Mouse (Mus musculus): Measurements from ENCODE around the gene Asb2. TPM values are rescaled to one million over a fixed set of nuclear protein-coding genes. Genes with fewer than 3 reads are reported as not detected.

The Asb2 gene
- total and polyA plus RNA-seq, 2 experiments: 2.7 to 5.6 TPM

DNA sequence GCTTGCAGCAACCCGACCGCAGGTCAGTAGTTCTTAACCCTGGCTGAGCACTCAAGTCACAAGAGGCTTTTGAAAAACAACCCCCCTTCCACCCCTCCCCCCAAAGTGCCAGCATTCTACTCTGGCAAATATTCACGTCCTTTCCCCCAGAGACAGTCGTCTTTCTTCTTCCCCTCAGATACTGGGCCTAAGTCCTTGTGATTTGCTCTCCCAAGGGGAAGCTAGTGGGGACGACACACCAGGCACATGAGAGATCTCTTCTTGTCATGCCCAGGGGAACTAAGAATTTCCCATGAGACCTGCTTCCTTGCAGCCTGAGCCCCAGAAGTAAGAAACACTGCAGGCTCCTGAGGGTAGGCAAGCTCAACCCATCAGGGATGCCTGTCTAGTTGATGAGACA is 8.4 kb downstream of the Asb2 start:
- peak overlapping the region; percentile 92 for H3K27ac ChIP-seq (replicated peaks; ENCODE audit: insufficient read depth, low read depth, low read length)
- DNase-seq (ENCODE audit: extremely low read depth, low read depth, low spot score): peak; percentile 74
- H3K79me2 ChIP-seq (ENCODE audit: control insufficient read depth, insufficient read depth, low read length): no peaks in the 10 kb centered on the region
- TF ChIP-seq CTCF (IDR thresholded peaks at IDR 0.05; ENCODE audit: low read depth, low read length): no peak
- TF ChIP-seq POLR2A (IDR thresholded peaks at IDR 0.05; ENCODE audit: extremely low read depth, insufficient read depth, low read length): no peak
- no peaks in the 10 kb centered on the region for H3K27me3 ChIP-seq (ENCODE audit: control insufficient read depth, insufficient read depth, low read length)
- H3K36me3 ChIP-seq (ENCODE audit: control insufficient read depth, insufficient read depth, low read length): no peaks in the 10 kb centered on the region
- H3K4me3 ChIP-seq (ENCODE audit: insufficient read depth, low read depth, low read length): no peak overlapping the region
- 15% methylated on average over 5 of the region's 5 CpGs for WGBS
- no peak overlapping the region for H3K9ac ChIP-seq (ENCODE audit: low read depth, low read length)
- H3K4me1 ChIP-seq (ENCODE audit: control insufficient read depth, insufficient read depth, low read length): peaks cover 15% of the 10 kb centered on the region

GRCm38 (mm10) chr12:103346945-103347344 is 8.9 kb downstream of the Asb2 start:
- Histone ChIP-seq H3K27ac (replicated peaks; ENCODE audit: insufficient read depth, low read depth, low read length) (peak overlapping the region; percentile 92), H3K4me1 (ENCODE audit: control insufficient read depth, insufficient read depth, low read length) (peaks cover 15% of the 10 kb centered on the region), H3K36me3 (ENCODE audit: control insufficient read depth, insufficient read depth, low read length) (no peaks in the 10 kb centered on the region), H3K4me3 (ENCODE audit: insufficient read depth, low read depth, low read length) (no peak overlapping the region), H3K9ac (ENCODE audit: low read depth, low read length) (0 out of 2 replicates have a peak overlapping the region, but pooled peaks have one; percentile 2), H3K27me3 (ENCODE audit: control insufficient read depth, insufficient read depth, low read length) (no peaks in the 10 kb centered on the region), H3K79me2 (ENCODE audit: control insufficient read depth, insufficient read depth, low read length) (no peaks in the 10 kb centered on the region)
- WGBS: 56% methylated on average over 8 of the region's 8 CpGs
- no peak for DNase-seq (ENCODE audit: extremely low read depth, low read depth, low spot score)
- no peak for TF ChIP-seq CTCF (IDR thresholded peaks at IDR 0.05; ENCODE audit: low read depth, low read length)
- TF ChIP-seq POLR2A (IDR thresholded peaks at IDR 0.05; ENCODE audit: extremely low read depth, insufficient read depth, low read length): no peak

GRCm38 (mm10) chr12:103344934-103345333 is 10.9 kb downstream of the Asb2 start:
- H3K27me3 ChIP-seq (ENCODE audit: control insufficient read depth, insufficient read depth, low read length): no peaks in the 10 kb centered on the region
- no peaks in the 10 kb centered on the region for H3K79me2 ChIP-seq (ENCODE audit: control insufficient read depth, insufficient read depth, low read length)
- H3K27ac ChIP-seq (replicated peaks; ENCODE audit: insufficient read depth, low read depth, low read length): no peak overlapping the region
- H3K4me3 ChIP-seq (ENCODE audit: insufficient read depth, low read depth, low read length): no peak overlapping the region
- WGBS: 72% methylated on average over 7 of the region's 7 CpGs
- no peaks in the 10 kb centered on the region for H3K36me3 ChIP-seq (ENCODE audit: control insufficient read depth, insufficient read depth, low read length)
- no peak for TF ChIP-seq POLR2A (IDR thresholded peaks at IDR 0.05; ENCODE audit: extremely low read depth, insufficient read depth, low read length)
- no peak for TF ChIP-seq CTCF (IDR thresholded peaks at IDR 0.05; ENCODE audit: low read depth, low read length)
- no peak for DNase-seq (ENCODE audit: extremely low read depth, low read depth, low spot score)
- H3K4me1 ChIP-seq (ENCODE audit: control insufficient read depth, insufficient read depth, low read length): peaks cover 15% of the 10 kb centered on the region
- H3K9ac ChIP-seq (ENCODE audit: low read depth, low read length): no peak overlapping the region

GRCm38 (mm10) chr12:103343456-103343855 is 12.3 kb downstream of the Asb2 start:
- peak; percentile 45 for DNase-seq (ENCODE audit: extremely low read depth, low read depth, low spot score)
- Histone ChIP-seq H3K27me3 (ENCODE audit: control insufficient read depth, insufficient read depth, low read length) (no peaks in the 10 kb centered on the region), H3K4me3 (ENCODE audit: insufficient read depth, low read depth, low read length) (no peak overlapping the region), H3K4me1 (ENCODE audit: control insufficient read depth, insufficient read depth, low read length) (peaks cover 15% of the 10 kb centered on the region), H3K79me2 (ENCODE audit: control insufficient read depth, insufficient read depth, low read length) (no peaks in the 10 kb centered on the region), H3K9ac (ENCODE audit: low read depth, low read length) (no peak overlapping the region), H3K36me3 (ENCODE audit: control insufficient read depth, insufficient read depth, low read length) (no peaks in the 10 kb centered on the region), H3K27ac (replicated peaks; ENCODE audit: insufficient read depth, low read depth, low read length) (no peak overlapping the region)
- TF ChIP-seq CTCF (IDR thresholded peaks at IDR 0.05; ENCODE audit: low read depth, low read length) (no peak), POLR2A (IDR thresholded peaks at IDR 0.05; ENCODE audit: extremely low read depth, insufficient read depth, low read length) (no peak)
- WGBS: 82% methylated on average over 8 of the region's 8 CpGs

- Histone ChIP-seq H3K9ac (ENCODE audit: low read depth, low read length) (no peak overlapping the region), H3K27ac (replicated peaks; ENCODE audit: insufficient read depth, low read depth, low read length) (no peak overlapping the region), H3K27me3 (ENCODE audit: control insufficient read depth, insufficient read depth, low read length) (no peaks in the 10 kb centered on the region), H3K4me3 (ENCODE audit: insufficient read depth, low read depth, low read length) (no peak overlapping the region), H3K4me1 (ENCODE audit: control insufficient read depth, insufficient read depth, low read length) (peaks cover 8% of the 10 kb centered on the region; the same call in 1 of the 2 replicates), H3K36me3 (ENCODE audit: control insufficient read depth, insufficient read depth, low read length) (no peaks in the 10 kb centered on the region), H3K79me2 (ENCODE audit: control insufficient read depth, insufficient read depth, low read length) (no peaks in the 10 kb centered on the region)
- peak; percentile 33 for DNase-seq (ENCODE audit: extremely low read depth, low read depth, low spot score)
- WGBS: 80% methylated on average over 5 of the region's 5 CpGs
- TF ChIP-seq POLR2A (IDR thresholded peaks at IDR 0.05; ENCODE audit: extremely low read depth, insufficient read depth, low read length) (no peak), CTCF (IDR thresholded peaks at IDR 0.05; ENCODE audit: low read depth, low read length) (no peak)
These were observed 14.6 kb downstream of the Asb2 start for GRCm38 (mm10) chr12:103341212-103341611.

DNA sequence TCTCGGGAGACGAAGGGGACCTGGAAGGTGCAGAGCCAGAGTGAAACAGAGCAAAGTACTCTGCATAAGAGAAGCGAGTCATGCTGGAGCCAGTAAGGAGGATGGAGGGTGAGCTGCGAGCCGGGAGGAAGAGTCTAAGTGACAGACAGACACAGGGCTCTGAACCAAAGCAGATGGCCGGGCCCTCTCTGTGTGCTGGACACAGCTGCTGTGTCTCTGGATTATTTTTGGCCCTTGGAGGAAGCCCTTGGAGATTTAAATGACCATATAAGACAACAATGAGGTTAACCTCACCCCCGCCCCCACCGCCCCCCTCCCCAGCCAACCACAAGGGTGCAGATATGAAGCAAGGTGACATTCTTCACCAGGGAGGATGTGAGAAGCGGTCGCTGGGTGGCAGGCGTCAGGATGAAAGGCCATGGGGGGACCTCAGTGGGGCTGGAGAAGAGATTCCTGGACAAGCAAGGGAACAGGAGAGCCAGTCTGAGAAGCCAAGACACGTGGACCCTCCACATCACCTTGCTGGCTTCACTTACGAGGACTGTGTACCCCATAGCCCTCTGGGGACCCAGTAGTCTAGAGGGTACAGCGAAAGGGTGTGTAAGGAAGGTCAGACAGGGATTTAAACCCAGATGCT is 17.5 kb downstream of the Asb2 start:
- Histone ChIP-seq H3K27me3 (ENCODE audit: control insufficient read depth, insufficient read depth, low read length) (no peaks in the 10 kb centered on the region), H3K27ac (replicated peaks; ENCODE audit: insufficient read depth, low read depth, low read length) (peak overlapping the region; percentile 62; the same call in 1 of the 2 replicates), H3K4me1 (ENCODE audit: control insufficient read depth, insufficient read depth, low read length) (peaks cover 8% of the 10 kb centered on the region; the same call in 1 of the 2 replicates), H3K79me2 (ENCODE audit: control insufficient read depth, insufficient read depth, low read length) (no peaks in the 10 kb centered on the region), H3K4me3 (ENCODE audit: insufficient read depth, low read depth, low read length) (peak overlapping the region; percentile 25; the same call in 1 of the 2 replicates), H3K36me3 (ENCODE audit: control insufficient read depth, insufficient read depth, low read length) (no peaks in the 10 kb centered on the region), H3K9ac (ENCODE audit: low read depth, low read length) (peak overlapping the region; percentile 18)
- DNase-seq (ENCODE audit: extremely low read depth, low read depth, low spot score): no peak
- no peak for TF ChIP-seq CTCF (IDR thresholded peaks at IDR 0.05; ENCODE audit: low read depth, low read length)
- TF ChIP-seq POLR2A (IDR thresholded peaks at IDR 0.05; ENCODE audit: extremely low read depth, insufficient read depth, low read length): no peak
- WGBS: 82% methylated on average over 14 of the region's 14 CpGs

All from liver, adult 2 months (tissue).